Mouse (Mus musculus): ENCODE data around the gene Gm45140. TPM values are rescaled to one million over a fixed set of nuclear protein-coding genes. Genes with fewer than 3 reads are reported as not detected.

Gm45140 gene
- polyA plus RNA-seq, 1 experiment from 2014 or later: 3.6 TPM

- WGBS: 87% methylated on average over 2 of the region's 2 CpGs
- Histone ChIP-seq H3K9me3 (no peaks in the 10 kb centered on the region), H3K4me1 (no peaks in the 10 kb centered on the region), H3K27ac (replicated peaks) (no peak overlapping the region), H3K27me3 (no peaks in the 10 kb centered on the region), H3K4me3 (no peak overlapping the region), H3K36me3 (no peaks in the 10 kb centered on the region), H3K9ac (replicated peaks) (no peak overlapping the region), H3K4me2 (replicated peaks) (no peak overlapping the region)
- no peak for ATAC-seq (replicated peaks)
These were observed 31.7 kb upstream of the Gm45140 start for GRCm38 (mm10) chr6:87867256-87867655.

- no peak for ATAC-seq (replicated peaks)
- no peak overlapping the region for H3K4me3 ChIP-seq
- WGBS: 87% methylated on average over 6 of the region's 6 CpGs
These were observed 30.6 kb upstream of the Gm45140 start for GRCm38 (mm10) chr6:87866211-87866610.

GRCm38 (mm10) chr6:87857071-87857470 lies 21.5 kb upstream of the Gm45140 start:
- WGBS: 91% methylated on average over 1 of the region's 1 CpGs
- Histone ChIP-seq H3K27ac (replicated peaks) (no peak overlapping the region), H3K9ac (replicated peaks) (no peak overlapping the region), H3K9me3 (no peaks in the 10 kb centered on the region), H3K4me2 (replicated peaks) (no peak overlapping the region), H3K4me1 (no peaks in the 10 kb centered on the region), H3K4me3 (no peak overlapping the region), H3K36me3 (no peaks in the 10 kb centered on the region), H3K27me3 (peaks cover 3% of the 10 kb centered on the region; the same call in 1 of the 2 replicates)
- ATAC-seq (replicated peaks): no peak

More at GRCm38 (mm10) chr6:87866211-87866610, 30.6 kb upstream of the Gm45140 start:
- Histone ChIP-seq H3K9ac (replicated peaks) (no peak overlapping the region), H3K4me2 (replicated peaks) (no peak overlapping the region), H3K4me1 (no peaks in the 10 kb centered on the region), H3K27me3 (no peaks in the 10 kb centered on the region), H3K36me3 (no peaks in the 10 kb centered on the region), H3K27ac (replicated peaks) (no peak overlapping the region), H3K9me3 (no peaks in the 10 kb centered on the region)

DNA sequence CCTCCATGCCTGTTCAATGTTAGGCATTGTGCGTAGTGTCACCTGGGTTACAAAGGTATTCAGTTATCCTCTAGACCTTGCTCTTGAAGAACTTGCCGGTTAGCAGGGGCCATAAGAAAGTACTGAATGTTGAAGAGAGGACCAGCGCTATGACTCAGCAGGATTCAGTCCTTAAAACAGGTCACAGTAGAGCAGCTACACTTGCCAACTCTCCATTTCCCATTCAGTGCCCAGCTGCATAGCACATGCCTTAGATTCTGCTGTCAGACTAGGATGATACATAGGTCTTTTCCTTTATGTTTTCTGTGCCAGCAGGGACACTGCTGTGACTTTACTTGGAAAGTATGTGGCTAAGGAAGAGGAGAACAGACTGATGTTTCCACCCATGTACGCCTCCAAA lies 17.9 kb upstream of the Gm45140 start:
- Histone ChIP-seq H3K4me3 (no peak overlapping the region), H3K9ac (replicated peaks) (no peak overlapping the region), H3K9me3 (no peaks in the 10 kb centered on the region), H3K27ac (replicated peaks) (no peak overlapping the region), H3K4me2 (replicated peaks) (no peak overlapping the region), H3K27me3 (peaks cover 3% of the 10 kb centered on the region; the same call in 1 of the 2 replicates), H3K36me3 (no peaks in the 10 kb centered on the region), H3K4me1 (peaks cover 17% of the 10 kb centered on the region)
- 88% methylated on average over 4 of the region's 4 CpGs for WGBS
- ATAC-seq (replicated peaks): no peak

- Histone ChIP-seq H3K9me3 (no peaks in the 10 kb centered on the region), H3K4me2 (replicated peaks) (no peak overlapping the region; the same call in 1 of the 2 replicates), H3K4me3 (no peak overlapping the region), H3K36me3 (no peaks in the 10 kb centered on the region), H3K4me1 (peaks cover 33% of the 10 kb centered on the region), H3K27me3 (peaks cover 3% of the 10 kb centered on the region; the same call in 1 of the 2 replicates), H3K9ac (replicated peaks) (no peak overlapping the region), H3K27ac (replicated peaks) (no peak overlapping the region)
- WGBS: 84% methylated on average over 6 of the region's 6 CpGs
- ATAC-seq (replicated peaks): no peak
These were observed 16.3 kb upstream of the Gm45140 start for GRCm38 (mm10) chr6:87851871-87852270.

DNA sequence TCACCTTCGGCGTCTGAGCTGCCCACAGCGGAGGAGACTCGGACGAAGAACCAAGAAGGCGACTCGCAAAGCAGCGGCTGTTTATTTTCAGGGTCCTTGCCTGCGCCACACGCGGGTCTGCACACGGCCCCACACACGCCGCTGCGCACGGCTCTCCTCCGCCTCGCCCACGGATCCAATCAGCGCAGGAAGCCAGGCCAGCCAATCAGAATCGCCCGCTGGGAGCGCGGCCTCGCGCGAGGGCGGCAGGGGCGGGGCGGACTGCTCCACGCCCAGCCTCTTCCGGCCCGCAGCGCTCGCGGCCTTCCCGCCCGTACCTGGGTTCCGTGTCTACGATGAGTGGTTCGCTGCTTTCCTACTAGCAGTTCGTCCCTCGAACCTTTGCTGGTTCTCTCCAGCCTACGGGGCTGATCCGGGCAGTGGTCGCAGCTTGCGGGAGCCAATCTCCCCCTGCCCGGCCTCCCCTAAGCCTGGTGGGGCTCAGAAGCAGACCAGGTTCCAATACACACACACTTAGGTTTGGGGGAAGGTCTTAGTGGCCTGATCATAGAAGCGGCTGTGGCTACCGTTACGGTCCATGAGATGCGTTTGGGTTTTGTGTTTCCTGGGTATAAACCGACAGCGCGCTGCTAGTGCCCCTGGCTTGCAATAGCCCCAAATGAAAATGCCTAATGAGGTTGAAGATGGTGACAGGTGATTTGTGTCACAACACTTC lies 15.5 kb upstream of the Gm45140 start, which contains the start of gene Cnbp:
Gene Cnbp, minus strand, starts transcription at position 207 of the 715 bp plus-strand sequence.
- ATAC-seq (replicated peaks): peak; percentile 99
- H3K27ac ChIP-seq (replicated peaks): peak within 1 kb of the TSS; percentile 94

GRCm38 (mm10) chr6:87850155-87850899 lies 14.7 kb upstream of the Gm45140 start:
- Histone ChIP-seq H3K36me3 (peaks cover 3% of the 10 kb centered on the region), H3K9ac (replicated peaks) (peak overlapping the region; percentile 97), H3K27me3 (0 out of 2 replicates have a peak, but pooled peaks cover 3% of the 10 kb centered on the region), H3K9me3 (no peaks in the 10 kb centered on the region), H3K27ac (replicated peaks) (peak overlapping the region; percentile 94), H3K4me3 (peak overlapping the region; percentile 96), H3K4me2 (replicated peaks) (peak overlapping the region; percentile 63), H3K4me1 (peaks cover 35% of the 10 kb centered on the region)
- peak; percentile 80 for ATAC-seq (replicated peaks)
- under 1% methylated on average over 72 of the region's 73 CpGs for WGBS

More for the DNA sequence above, 15.5 kb upstream of the Gm45140 start, which contains the start of gene Cnbp:
- peaks cover 35% of the 10 kb centered on the region for H3K4me1 ChIP-seq
- H3K9ac ChIP-seq (replicated peaks): peak within 1 kb of the TSS; percentile 99
- 0 out of 2 replicates have a peak, but pooled peaks cover 3% of the 10 kb centered on the region for H3K27me3 ChIP-seq
- no peaks in the 10 kb centered on the region for H3K36me3 ChIP-seq
- H3K9me3 ChIP-seq: no peaks in the 10 kb centered on the region
- peak within 1 kb of the TSS; percentile 96 for H3K4me3 ChIP-seq
- under 1% methylated on average over 55 of the region's 55 CpGs for WGBS
- H3K4me2 ChIP-seq (replicated peaks): peak within 1 kb of the TSS; percentile 90

- no peak for ATAC-seq (replicated peaks)
- no peak overlapping the region for H3K27ac ChIP-seq (replicated peaks)
- H3K9me3 ChIP-seq: no peaks in the 10 kb centered on the region
- under 1% methylated on average over 8 of the region's 8 CpGs for WGBS
- 0 out of 2 replicates have a peak, but pooled peaks cover 3% of the 10 kb centered on the region for H3K27me3 ChIP-seq
- peaks cover 9% of the 10 kb centered on the region for H3K36me3 ChIP-seq
- H3K9ac ChIP-seq (replicated peaks): peak overlapping the region; percentile 97
- peak overlapping the region; percentile 63 for H3K4me2 ChIP-seq (replicated peaks)
- peaks cover 35% of the 10 kb centered on the region for H3K4me1 ChIP-seq
- peak overlapping the region; percentile 96 for H3K4me3 ChIP-seq
These were observed 14.2 kb upstream of the Gm45140 start for GRCm38 (mm10) chr6:87849780-87850154.

- no peaks in the 10 kb centered on the region for H3K9me3 ChIP-seq
- no peak for ATAC-seq (replicated peaks)
- 85% methylated on average over 1 of the region's 1 CpGs for WGBS
- no peak overlapping the region for H3K4me3 ChIP-seq
- H3K27me3 ChIP-seq: no peaks in the 10 kb centered on the region
- peaks cover 35% of the 10 kb centered on the region for H3K36me3 ChIP-seq
- H3K27ac ChIP-seq (replicated peaks): no peak overlapping the region
- H3K9ac ChIP-seq (replicated peaks): no peak overlapping the region
- H3K4me2 ChIP-seq (replicated peaks): no peak overlapping the region
- peaks cover 35% of the 10 kb centered on the region for H3K4me1 ChIP-seq
These were observed 11.2 kb upstream of the Gm45140 start for GRCm38 (mm10) chr6:87846813-87847212.

DNA sequence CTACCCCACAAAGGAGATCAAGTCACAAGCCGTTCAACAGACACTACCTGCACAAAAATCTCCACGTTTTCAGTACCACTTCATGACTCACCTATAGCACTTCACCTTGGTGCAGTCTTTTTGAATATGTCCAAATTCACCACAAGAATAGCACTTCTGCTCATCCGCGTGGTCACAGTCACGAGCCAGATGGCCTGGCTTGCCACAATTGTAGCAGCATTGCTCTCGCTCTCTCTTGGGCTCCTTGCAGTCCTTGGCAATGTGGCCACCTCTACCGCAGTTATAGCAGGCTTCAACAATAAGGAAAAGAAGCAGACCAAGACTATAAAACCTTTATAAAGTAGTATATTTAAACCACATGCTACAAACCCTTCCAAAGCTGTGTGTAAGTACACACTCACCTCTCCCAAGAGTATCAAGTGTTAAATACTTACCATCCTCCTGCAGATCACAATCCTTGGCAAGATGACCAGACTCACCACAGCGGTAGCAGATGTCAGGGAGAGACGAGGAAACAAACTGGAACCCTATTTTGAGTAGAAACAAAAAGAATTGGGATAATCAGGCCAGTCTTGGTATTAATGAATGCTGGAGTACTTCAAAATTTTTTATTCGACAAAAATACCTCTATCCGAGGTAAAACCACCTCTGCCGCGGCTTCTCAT lies 9.6 kb upstream of the Gm45140 start:
- peaks cover 38% of the 10 kb centered on the region for H3K36me3 ChIP-seq
- no peak overlapping the region for H3K9ac ChIP-seq (replicated peaks)
- no peak for ATAC-seq (replicated peaks)
- no peak overlapping the region for H3K27ac ChIP-seq (replicated peaks)
- no peaks in the 10 kb centered on the region for H3K27me3 ChIP-seq
- H3K4me2 ChIP-seq (replicated peaks): no peak overlapping the region
- peaks cover 30% of the 10 kb centered on the region for H3K4me1 ChIP-seq
- H3K4me3 ChIP-seq: no peak overlapping the region
- WGBS: 91% methylated on average over 13 of the region's 13 CpGs
- H3K9me3 ChIP-seq: no peaks in the 10 kb centered on the region

- H3K36me3 ChIP-seq: peaks cover 38% of the 10 kb centered on the region
- no peaks in the 10 kb centered on the region for H3K9me3 ChIP-seq
- H3K4me2 ChIP-seq (replicated peaks): no peak overlapping the region
- H3K27me3 ChIP-seq: no peaks in the 10 kb centered on the region
- no peak for ATAC-seq (replicated peaks)
- WGBS: 11% methylated on average over 1 of the region's 1 CpGs
- H3K4me1 ChIP-seq: peaks cover 15% of the 10 kb centered on the region
- no peak overlapping the region for H3K27ac ChIP-seq (replicated peaks)
- no peak overlapping the region for H3K4me3 ChIP-seq
- no peak overlapping the region for H3K9ac ChIP-seq (replicated peaks)
These were observed 6.7 kb upstream of the Gm45140 start for GRCm38 (mm10) chr6:87842254-87842653.

DNA sequence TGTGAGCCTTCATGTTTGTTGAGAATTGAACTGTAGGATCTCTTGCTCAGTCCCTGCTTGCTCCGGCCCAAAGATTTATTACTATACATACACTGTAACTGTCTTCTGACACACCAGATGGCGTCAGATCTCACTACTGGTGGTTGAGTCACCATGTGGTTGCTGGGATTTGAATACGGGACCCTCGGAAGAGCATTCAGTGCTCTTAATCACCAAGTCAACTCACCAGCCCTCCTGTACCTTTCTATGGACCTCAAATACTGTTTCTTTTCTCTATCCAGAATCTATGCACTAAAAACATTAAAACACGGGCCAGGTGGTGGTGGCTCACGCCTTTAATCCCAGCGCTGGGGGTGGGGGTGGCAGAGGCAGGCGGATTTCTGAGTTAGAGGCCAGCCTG lies 6.0 kb upstream of the Gm45140 start:
- no peak for ATAC-seq (replicated peaks)
- Histone ChIP-seq H3K36me3 (peaks cover 38% of the 10 kb centered on the region), H3K4me2 (replicated peaks) (no peak overlapping the region), H3K4me1 (peaks cover 14% of the 10 kb centered on the region), H3K9ac (replicated peaks) (no peak overlapping the region), H3K4me3 (no peak overlapping the region), H3K27ac (replicated peaks) (no peak overlapping the region), H3K27me3 (no peaks in the 10 kb centered on the region), H3K9me3 (no peaks in the 10 kb centered on the region)
- WGBS: 84% methylated on average over 8 of the region's 8 CpGs

All from forebrain, embryonic 15.5 days (tissue).